Mouse (Mus musculus): ENCODE measurements around the gene Ercc6l2. TPM values are rescaled to one million over a fixed set of nuclear protein-coding genes. Genes with fewer than 3 reads are reported as not detected.

Gene Ercc6l2
- total RNA-seq, 2 experiments from 2014 or later = 23.7 to 45.0 TPM

DNA sequence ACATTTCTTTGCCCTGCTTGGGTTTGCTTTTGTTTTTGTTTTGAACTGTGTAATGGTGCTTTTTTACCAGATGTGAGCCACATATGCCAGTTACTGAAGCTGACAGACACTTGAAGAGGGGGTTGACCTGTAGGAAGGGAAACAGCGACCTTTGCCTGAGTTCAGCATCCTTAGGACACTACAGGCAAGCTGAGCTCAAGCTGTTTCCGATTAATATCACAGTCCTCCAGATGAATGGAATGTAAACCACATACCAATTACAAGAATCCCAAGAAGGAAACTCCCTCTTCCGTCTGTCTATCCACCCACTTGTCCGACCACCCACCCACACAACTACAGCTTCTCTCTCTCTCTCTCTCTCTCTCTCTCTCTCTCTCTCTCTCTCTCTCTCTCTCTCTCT, 112.3 kb downstream of the Ercc6l2 start:
- ATAC-seq (replicated peaks; ENCODE audit: poor library complexity) = no peak

DNA sequence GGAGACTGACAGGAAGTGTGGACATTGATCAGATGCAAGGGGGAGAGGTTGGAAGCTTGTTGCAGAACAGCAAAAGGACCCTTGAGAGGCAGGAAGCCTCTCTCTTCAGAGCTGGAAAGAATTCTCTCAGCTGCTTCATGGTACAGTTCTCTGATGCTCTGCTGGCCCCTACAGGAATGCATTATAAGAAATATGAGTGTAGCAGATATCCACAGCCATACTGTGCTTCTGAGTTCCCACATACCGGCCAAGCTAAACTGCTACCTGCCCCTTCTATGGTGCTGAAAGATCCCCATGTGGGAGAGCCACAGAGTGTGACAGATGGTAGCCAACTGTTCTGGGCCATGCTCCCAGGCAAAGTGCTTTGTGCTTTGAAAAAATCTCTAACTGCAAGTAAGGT, 114.3 kb downstream of the Ercc6l2 start:
- peak; percentile 56 for ATAC-seq (replicated peaks; ENCODE audit: poor library complexity)

DNA sequence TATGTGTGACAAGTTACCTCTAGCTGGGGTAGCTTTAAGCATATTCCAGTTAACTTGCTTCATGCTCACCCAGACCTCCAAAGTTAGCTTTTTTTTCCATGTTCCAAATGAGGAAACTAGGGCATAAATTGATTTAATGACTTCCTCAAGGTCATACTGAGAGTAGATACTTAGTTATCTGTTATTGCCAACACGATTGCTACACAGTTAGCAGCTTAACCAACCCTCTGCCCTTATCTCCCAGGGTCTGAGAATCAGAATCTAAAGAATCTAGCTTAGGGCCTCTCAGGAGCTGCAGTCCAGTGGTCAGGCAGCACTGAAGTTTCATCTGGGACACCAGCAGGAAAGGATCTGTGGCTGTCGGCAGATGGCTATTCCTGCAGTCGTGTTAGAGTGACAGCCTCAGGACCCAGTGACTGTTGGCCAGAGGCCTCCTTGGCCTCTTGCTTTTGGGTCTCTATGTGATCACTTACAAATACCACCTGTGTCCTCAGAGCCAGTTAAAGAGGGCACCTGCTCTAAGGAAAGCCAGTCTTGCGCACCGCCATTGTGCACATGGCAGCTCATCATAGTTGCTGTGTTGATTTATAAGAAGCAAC, 115.0 kb downstream of the Ercc6l2 start:
- ATAC-seq (replicated peaks; ENCODE audit: poor library complexity) = no peak

DNA sequence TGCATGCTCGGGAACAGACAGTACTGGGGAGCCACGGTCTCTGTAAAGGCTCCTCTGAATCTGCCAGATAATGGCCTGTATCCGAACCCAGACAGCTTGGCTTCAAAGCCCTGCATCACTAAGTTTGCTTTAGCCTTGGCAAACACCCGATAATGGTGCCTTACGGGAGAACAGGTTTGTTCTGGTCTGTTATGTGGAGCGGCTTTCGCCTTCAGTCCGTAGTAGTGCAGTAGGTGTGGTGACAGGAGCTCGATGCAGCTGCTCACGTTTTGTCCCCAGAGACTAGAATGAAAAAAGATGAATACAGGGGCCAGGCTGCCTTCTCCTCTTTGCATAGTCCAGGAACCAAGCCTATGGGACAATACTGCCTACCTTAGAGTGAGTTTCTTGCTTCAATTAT, 115.5 kb downstream of the Ercc6l2 start:
- no peak for ATAC-seq (replicated peaks; ENCODE audit: poor library complexity)

DNA sequence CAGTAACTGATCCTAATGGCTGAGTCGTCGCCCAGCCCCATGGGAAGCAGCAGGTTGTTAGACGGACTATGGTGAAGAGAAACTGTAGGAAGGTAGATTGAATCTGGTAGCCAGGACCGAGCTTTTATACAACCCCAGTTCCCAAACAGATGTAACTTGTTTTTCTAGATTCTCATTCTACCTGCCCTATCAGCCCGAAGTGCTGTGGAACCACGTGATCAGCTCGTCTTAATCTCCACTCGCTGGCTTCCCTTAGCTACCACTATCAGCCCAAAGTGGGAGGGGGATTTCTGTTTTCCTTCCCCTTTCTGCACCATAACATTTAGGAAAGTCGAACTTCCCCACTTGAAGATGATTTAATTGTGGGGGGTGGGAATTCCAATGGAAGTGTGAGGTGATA, 121.3 kb downstream of the Ercc6l2 start:
- ATAC-seq (replicated peaks; ENCODE audit: poor library complexity) = peak; percentile 76

DNA sequence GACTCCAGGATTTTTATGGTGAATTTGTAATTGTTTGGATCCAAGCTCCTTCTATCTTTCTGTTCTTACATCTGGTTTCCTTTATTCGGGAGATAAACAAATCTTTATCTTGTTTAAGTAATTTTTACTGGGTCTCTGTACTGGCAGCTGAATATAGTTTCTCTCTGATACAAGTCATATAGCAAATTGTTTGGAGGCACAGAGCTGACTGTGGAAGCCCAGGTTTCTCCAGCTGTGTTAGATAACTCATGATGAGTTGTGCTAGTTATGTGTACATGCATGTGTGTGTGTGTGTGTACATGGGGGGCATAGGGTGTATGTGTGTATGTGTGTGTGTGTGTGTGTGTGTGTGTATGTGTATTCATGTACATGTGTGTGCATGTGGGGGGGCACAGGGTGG, 125.2 kb downstream of the Ercc6l2 start:
- ATAC-seq (replicated peaks; ENCODE audit: poor library complexity) = no peak

DNA sequence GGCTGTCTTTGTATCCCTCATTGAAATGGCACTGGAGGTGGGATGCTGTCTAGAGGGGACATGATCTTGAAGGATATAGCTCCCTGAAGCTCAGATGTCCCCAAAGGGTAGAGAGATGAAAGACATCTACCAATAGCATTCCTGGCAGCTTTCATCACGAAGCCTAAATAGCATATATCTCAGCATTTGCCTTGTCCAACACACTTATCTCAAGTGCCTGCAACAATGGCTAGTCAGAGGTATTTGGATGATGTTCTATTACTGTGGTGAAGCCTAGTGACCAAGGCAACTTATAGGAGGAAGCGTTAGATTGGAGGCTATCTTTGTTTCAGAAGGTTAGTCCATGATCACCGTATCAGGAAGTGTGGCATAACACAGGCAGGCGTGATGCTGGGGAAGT, 126.1 kb downstream of the Ercc6l2 start:
- 0 out of 2 replicates have a peak, but pooled peaks have one; percentile 26 for ATAC-seq (replicated peaks; ENCODE audit: poor library complexity)

DNA sequence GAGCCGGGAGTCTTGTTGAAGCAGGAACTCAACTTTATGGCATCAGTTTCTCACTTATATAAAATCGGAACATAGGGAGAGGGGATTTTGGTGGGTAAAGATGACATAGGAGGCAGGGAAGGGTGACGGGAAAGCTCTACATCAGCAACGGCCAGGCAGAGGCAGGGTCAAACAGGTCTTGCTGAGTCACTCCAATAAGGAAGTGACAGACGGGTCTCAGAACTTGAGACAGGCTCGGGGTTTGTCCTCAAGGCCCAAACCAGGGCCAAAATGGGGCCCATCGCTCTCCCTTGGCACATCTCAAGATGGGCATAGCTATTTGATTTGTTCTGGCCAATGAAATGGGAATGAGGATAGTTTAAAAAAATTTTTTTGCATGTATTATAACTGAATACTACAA, 128.6 kb downstream of the Ercc6l2 start:
- ATAC-seq (replicated peaks; ENCODE audit: poor library complexity) = 0 out of 2 replicates have a peak, but pooled peaks have one; percentile 46

DNA sequence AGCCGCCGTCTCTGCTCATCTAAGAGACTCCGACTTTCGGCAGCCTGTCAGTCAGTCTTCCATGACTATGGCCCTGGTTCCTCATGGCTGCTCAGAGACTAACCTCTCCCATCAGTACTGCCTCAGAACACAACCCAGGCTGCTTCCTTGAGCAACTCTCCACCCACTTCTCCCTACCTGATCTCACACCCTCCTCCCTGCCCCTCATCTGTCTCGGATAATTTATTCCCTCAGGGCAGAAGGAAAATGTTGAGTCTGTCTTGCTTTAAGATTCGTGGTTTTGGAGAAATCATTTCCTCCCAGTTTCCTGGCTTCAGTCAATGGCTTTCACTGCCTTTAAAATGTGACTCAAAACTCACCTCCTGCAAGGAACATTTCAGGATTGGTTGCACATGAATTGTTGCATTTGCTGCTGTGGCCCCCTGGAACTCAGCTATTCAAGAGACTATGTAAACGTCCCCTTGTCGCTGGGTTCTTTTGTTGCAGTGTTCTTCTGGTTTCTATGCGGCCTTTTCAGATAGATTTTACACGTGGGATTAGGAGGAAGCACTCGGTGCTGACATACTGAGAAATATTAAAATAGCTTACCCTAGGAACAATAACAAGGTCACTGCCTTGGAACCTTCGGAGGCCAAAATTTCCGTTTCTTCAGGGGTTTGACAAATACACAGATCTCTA, 129.4 kb downstream of the Ercc6l2 start:
- no peak for ATAC-seq (replicated peaks; ENCODE audit: poor library complexity)

Other genes starting within 250 kb of the Ercc6l2 start
- gene Ptch1, start 241.6 kb upstream of the Ercc6l2 start, total RNA-seq (2015) = 8.6 and 11.6 TPM in 2 replicates
- 6.5 TPM in 2 replicates for gene Ptch1, start 241.6 kb upstream of the Ercc6l2 start, total RNA-seq (2017)